Mouse (Mus musculus): ENCODE measurements around the gene Bach2.

The Bach2 gene

DNA sequence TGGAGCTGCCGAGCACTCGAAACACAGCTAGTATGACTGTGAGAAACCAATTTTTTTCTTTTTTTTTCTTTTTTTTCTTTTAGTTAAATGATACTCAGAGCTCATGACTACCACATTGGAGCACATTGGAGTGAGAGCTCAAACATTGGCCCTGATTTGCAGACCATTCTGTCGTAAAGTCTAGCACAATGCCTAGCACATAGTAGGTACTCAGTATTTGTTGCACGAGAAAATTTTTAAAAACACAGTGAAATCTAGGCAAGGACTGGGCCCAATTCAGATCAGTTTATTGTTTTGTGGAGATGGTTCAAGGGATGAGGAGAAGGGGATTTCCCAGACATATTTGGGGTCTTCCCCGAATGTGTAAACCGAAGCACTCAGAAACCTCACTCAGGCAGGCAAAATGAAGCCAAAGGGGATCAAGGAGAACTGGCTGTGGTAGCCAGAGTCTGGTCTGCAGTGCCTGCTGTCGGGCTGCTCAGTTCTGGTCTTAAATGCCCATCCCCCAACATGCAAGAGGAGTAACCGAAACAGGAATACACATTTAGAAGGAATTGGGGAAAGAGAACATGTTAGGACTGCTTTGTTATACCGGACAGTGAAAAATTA is 287.7 kb downstream of the Bach2 start:
- DNase-seq (ENCODE audit: low spot score), result no peak

DNA sequence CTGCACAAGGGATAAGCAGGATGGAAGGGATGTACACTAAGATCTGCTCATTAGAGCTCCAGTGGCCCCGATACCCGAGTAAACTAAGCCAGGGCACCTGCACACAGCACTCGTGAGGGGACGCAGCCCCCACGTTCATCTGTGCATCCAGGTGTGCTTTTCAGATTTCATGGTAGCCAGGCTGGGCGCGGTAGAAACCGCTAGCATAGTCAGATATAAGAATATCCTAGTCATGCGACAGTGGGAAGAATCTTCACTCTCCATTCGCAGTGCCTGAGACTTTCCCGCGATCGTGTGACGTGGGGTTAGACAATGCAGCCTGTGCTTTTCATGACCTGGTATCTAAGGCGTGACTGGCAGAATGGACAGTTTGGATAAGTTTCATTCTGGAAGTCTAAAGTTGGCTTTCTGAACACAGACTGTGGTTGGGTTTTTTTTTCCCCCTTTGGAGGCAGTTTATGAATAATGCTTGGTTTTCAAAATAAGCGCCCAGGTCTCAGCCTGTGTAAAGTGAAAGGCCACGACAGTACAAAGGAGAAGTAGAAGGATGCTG is 290.9 kb downstream of the Bach2 start:
- no peak for DNase-seq (ENCODE audit: low spot score)

DNA sequence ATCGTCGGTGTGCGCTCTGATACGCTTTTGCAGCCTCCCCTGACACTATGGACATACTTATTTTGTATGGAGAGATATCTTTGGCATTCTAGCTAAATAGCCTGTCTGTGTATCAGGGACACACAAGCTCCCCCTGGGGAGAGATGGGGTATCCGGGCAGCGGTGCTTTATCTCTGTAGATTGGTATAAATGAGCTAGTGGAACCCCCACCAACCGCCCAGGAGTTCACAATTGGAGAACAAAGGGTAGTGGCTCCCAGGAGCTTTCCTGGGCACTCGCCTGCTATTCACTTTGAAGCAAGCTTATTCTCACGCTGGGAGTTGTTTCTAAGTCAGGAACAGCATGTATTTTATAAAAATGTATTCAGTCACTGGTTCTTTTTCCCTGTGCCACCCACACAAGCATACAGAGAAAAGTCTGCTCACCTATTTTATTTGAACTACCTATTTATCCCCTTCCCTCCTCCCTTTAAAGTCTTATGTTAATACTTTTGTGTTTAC is 291.9 kb downstream of the Bach2 start:
- no peak for DNase-seq (ENCODE audit: low spot score)

DNA sequence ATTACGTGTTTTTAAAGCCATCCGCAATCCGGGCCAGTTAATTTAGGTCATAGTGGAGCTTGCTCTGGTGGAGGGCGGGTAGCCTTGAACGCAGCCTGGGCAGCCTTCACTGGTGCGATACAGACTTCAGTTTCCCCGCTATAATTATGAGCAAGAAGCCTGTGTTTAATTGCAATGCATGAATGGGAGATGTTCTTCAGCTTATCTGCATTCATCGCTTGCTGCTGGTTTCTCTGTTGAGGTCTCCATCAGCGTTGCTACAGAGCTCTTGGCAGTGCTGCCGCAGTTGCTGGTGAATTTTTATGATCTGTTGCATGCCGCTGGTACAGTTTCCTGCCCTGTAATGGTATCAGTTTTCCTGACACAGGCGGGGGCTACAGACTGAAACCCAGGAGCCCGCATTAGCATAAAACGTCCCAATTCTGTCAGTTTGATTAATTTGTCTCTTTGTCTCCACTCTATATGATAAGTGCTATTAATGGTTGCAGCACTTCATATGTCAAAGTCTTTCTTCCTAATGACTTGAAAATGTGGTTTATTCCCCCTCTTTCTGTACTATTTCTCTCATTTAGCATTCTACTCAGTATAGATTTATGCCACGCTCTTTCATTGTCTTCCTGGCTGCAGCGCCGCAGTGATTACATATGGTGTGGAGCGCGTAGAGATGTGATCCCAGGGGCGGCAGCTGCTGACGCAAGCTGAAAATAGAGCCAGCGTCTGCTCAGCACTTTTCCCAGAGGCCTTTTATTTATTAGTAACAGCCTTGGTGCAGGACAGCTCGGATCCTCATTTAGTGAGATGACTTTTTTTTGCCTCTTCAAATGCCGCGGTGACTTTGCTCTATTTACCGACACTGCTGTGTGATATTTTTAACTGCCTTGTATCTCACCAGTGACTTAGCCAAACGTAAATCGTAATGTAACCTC is 292.6 kb downstream of the Bach2 start:
- DNase-seq (ENCODE audit: low spot score), result no peak

GRCm38 (mm10) chr4:32532079-32532478 is 293.5 kb downstream of the Bach2 start:
- no peak for DNase-seq (ENCODE audit: low spot score)

DNA sequence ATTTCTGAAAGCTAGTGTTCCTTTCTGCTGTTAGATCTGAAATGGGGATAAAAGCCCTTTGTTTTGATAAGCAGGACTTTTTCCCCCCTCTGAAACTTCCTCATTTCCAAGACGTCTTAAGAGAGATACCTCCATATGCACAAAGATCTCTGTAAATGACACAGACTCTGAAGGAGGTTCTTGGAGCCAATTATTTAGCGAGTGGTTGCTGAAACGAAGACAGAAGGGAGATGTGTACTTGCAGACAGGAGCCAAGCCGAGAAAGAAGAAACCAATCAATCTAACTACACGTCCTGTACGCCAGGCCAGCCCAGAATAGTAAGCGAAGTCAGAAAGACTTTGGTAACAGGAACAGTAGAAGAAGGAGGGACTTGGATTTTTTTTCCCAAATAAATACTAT is 295.1 kb downstream of the Bach2 start:
- no peak for DNase-seq (ENCODE audit: low spot score)

- no peak for DNase-seq (ENCODE audit: low spot score)
These were observed 297.0 kb downstream of the Bach2 start for GRCm38 (mm10) chr4:32535626-32536025.

- no peak for DNase-seq (ENCODE audit: low spot score)
These were observed 298.4 kb downstream of the Bach2 start for GRCm38 (mm10) chr4:32536870-32537508.

DNA sequence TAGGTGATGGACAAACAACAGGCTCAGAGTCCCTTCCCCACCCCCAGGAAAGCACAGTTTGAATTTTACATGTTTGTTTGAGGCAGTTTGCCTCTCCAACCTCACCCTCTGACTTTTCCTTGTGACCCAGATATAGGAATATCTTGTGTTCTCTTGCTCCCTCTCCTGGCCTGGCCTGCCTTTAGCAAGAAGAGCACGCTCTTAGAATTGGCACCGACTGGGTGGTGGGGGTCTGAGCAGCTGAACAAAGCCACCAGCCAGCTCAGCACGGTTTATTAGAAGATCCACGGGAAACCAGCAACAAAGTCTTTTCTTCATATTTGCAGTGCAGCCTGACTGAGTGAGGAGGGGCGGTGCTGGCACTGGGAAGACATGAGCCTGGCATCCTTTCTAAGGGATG is 299.5 kb downstream of the Bach2 start:
- no peak for DNase-seq (ENCODE audit: low spot score)

GRCm38 (mm10) chr4:32538488-32538887 is 299.9 kb downstream of the Bach2 start:
- no peak for DNase-seq (ENCODE audit: low spot score)

DNA sequence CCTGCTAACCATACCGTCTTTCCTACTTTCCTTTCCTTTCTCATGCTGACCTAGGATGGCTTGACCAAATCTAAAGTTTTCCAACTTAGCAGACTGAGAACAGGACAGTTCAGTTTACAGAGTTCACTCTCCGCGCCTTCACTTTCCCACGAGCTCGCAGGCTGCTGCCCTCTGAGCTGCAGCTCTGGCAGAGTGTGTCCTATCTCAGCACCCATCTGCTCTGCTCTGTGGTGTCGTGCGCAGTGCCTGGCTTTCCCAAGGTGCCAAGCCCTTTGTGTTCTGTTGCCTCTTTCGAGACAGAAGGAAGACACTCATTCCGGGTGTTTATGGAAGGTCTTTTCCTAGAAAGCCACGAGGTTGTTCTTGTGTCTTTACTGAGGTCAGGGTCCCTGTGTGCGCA is 300.4 kb downstream of the Bach2 start:
- no peak for DNase-seq (ENCODE audit: low spot score)

DNA sequence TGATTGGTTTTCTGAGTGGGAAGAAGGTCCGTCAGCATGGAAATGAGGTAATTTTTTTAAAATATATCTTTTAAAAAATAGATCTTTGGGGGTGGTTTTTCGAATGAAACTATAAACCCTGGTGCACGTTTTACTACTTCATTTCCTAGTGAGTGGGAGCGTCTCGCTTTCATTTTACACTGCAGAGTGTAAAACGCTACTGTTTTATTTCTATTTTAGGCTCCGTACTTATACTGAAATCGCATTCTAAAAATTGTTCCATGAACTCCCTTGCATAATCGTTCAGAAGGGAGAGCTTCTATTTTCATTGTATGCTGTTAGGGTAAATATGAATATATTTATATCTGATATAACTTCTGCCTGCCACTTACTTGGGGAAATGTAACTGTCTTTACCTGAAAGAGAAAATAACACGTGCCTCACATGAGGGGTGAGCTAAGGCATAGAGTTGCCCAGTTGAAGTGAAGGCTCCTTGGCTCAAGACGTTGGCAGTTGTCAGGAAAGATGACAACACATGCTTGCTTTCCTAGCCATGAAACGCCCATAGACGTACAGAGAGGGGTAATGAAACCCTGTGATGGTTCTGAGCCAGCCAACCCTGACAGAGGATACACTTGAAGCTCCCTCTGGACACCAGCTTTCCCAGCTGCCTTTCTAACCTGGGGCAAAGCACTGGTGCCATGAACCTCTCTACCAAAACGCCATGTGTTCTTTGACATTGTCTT is 306.4 kb downstream of the Bach2 start:
- no peak for DNase-seq (ENCODE audit: low spot score)

DNA sequence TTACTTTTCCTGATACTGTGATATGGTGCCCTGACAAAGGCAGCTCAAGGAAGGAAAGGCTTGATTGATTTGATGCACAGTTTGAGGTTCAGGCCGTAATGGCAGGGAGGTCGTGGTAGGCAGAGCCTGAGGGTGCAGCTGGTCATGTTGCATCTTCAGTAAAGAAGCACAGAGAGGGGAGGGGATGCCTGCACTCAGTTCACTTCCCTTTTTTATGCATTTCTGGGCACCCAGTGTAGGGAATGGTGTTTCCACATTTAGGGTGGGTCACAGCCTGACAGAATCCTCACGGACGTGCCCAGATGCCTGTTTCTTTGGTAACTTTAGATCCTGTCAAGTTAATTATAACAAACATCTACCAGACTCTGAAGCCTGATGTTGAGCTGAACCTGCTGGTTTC is 306.9 kb downstream of the Bach2 start:
- DNase-seq (ENCODE audit: low spot score), result no peak

- DNase-seq (ENCODE audit: low spot score), result no peak
These were observed 310.5 kb downstream of the Bach2 start for GRCm38 (mm10) chr4:32549150-32549549.

- DNase-seq (ENCODE audit: low spot score), result no peak
These were observed 312.7 kb downstream of the Bach2 start for GRCm38 (mm10) chr4:32551337-32551736.

- no peak for DNase-seq (ENCODE audit: low spot score)
These were observed 316.9 kb downstream of the Bach2 start for GRCm38 (mm10) chr4:32555506-32555905.

DNA sequence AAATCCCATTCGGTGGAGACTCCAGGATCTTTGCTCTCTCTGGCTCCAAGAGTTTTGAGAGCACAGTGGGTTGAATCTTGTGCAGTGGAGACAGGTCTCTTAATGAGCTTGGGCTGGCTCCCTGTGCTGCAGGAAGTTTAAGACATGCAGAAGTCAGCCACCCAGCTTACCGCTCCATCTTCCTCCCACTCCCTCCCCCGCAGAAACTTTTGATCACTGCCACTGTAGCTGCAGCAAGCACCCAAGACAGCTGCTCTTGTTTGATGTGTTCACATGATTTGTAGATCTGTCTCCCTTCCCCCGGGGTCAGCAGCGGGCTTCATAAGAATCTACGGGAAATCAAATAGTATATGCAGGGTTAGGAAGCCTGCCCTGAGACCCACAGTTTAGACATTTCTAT is 321.6 kb downstream of the Bach2 start:
- DNase-seq (ENCODE audit: low spot score), result no peak

GRCm38 (mm10) chr4:32560724-32561554 is 322.3 kb downstream of the Bach2 start:
- no peak for DNase-seq (ENCODE audit: low spot score)

- peak; percentile 39 for DNase-seq (ENCODE audit: low spot score)
These were observed 323.0 kb downstream of the Bach2 start for GRCm38 (mm10) chr4:32561555-32562095.

GRCm38 (mm10) chr4:32562319-32563115 is 323.9 kb downstream of the Bach2 start:
- no peak for DNase-seq (ENCODE audit: low spot score)

All from ovary, adult 18-20 months (tissue).